Mouse (Mus musculus) kidney, embryonic 16.5 days (tissue): ENCODE results near the gene Ptpn11. TPM values are rescaled to one million over a fixed set of nuclear protein-coding genes. Genes with fewer than 3 reads are reported as not detected.
"Not testable (repeated sequence)": the region's sequence is repeated elsewhere in the genome, so short reads cannot be mapped to it uniquely, and the experiment has no call there.

Experiments
- ATAC-seq: fragments of 200-750 bp; cut with Nextera tagmentation; 2 replicates; pipeline ENCODE4 v1.8.0; 2017; ENCODE audit warnings: moderate TSS enrichment; ENCODE audit not compliant: low FRiP score, low TSS enrichment
- H3K27ac ChIP-seq: fragments of 300-500 bp; sonication (generic); 2 replicates; pipeline ENCODE4 v1.5.1; 2014; ENCODE audit warnings: low read length
- H3K27me3 ChIP-seq: fragments of 300-500 bp; sonication (generic); 2 replicates; pipeline ENCODE4 v1.6.1; 2014; ENCODE audit warnings: low read length, control low read depth, mixed read lengths; ENCODE audit not compliant: insufficient read depth
- H3K36me3 ChIP-seq: fragments of 300-500 bp; sonication (generic); 2 replicates; pipeline ENCODE4 v1.6.1; 2014; ENCODE audit warnings: low read length, control low read depth, mixed read lengths; ENCODE audit not compliant: insufficient read depth
- H3K4me1 ChIP-seq: fragments of 300-500 bp; sonication (generic); 2 replicates; pipeline ENCODE4 v1.6.1; 2014; ENCODE audit warnings: low read length, control low read depth, mixed read lengths; ENCODE audit not compliant: insufficient read depth
- H3K4me2 ChIP-seq: fragments of 300-500 bp; sonication (generic); replicated peaks from 2 replicates; pipeline ENCODE4 v1.6.1; 2014; ENCODE audit warnings: low read depth, low read length
- H3K4me3 ChIP-seq: fragments of 300-500 bp; sonication (generic); 2 replicates; pipeline ENCODE4 v1.5.1; 2014; ENCODE audit warnings: mild to moderate bottlenecking, low read length
- H3K9ac ChIP-seq: fragments of 300-500 bp; sonication (generic); replicated peaks from 2 replicates; pipeline ENCODE4 v1.6.1; 2014; ENCODE audit warnings: low read length
- H3K9me3 ChIP-seq: fragments of 300-500 bp; sonication (generic); 2 replicates; pipeline ENCODE4 v1.6.1; 2016; ENCODE audit warnings: low read length, control low read depth
- WGBS: fragments of 180-500 bp; shearing (Covaris S2); extraction: QIAGEN DNeasy Blood & Tissue Kit; methylation state at CpG from one replicate; pipeline ENCODE4 v1.1.7; 2014; 5-methylcytosine and 5-hydroxymethylcytosine counted together
- polyA plus RNA-seq: library from polyadenylated mRNA; unstranded; fragments of >200 nt; fragmentation: Nextera tagmentation; extraction: Ambion mirVana; gene quantifications from 2 replicates; pipeline ENCODE4 v1.2.1, GENCODE M21; 2015

Ptpn11 gene
- polyA plus RNA-seq, 1 experiment from 2014 or later = 17.0 TPM

GRCm38 (mm10) chr5:121205537-121206130 is 14.4 kb upstream of the Ptpn11 start:
- H3K27ac ChIP-seq, H3K27me3 ChIP-seq, ATAC-seq, H3K9me3 ChIP-seq: not testable (repeated sequence)
- H3K36me3 ChIP-seq = peaks cover 48% of the 10 kb centered on the region
- H3K4me2 ChIP-seq = peak overlapping the region; percentile 62
- peaks cover 17% of the 10 kb centered on the region for H3K4me1 ChIP-seq
- H3K4me3 ChIP-seq = peak overlapping the region; percentile 98
- WGBS = 72% methylated on average over 8 of the region's 10 CpGs
- peak overlapping the region; percentile 94 for H3K9ac ChIP-seq

GRCm38 (mm10) chr5:121204132-121205089 is 13.2 kb upstream of the Ptpn11 start, which contains the start of gene Rpl6:
Gene Rpl6, plus strand, starts transcription at chr5:121204481.
- H3K9ac ChIP-seq = peak within 1 kb of the TSS; percentile 94
- H3K4me1 ChIP-seq = peaks cover 17% of the 10 kb centered on the region
- H3K27me3 ChIP-seq = no peaks in the 10 kb centered on the region; the same call in 1 of the 2 replicates
- H3K4me3 ChIP-seq = peak within 1 kb of the TSS; percentile 98
- peak within 1 kb of the TSS; percentile 58 for H3K27ac ChIP-seq
- H3K36me3 ChIP-seq = peaks cover 38% of the 10 kb centered on the region
- no peaks in the 10 kb centered on the region for H3K9me3 ChIP-seq
- peak; percentile 91 for ATAC-seq
- H3K4me2 ChIP-seq = peak within 1 kb of the TSS; percentile 62
- 1% methylated on average over 52 of the region's 52 CpGs for WGBS

GRCm38 (mm10) chr5:121202467-121202866 is 11.3 kb upstream of the Ptpn11 start:
- Histone ChIP-seq H3K4me1 (peaks cover 17% of the 10 kb centered on the region), H3K4me3 (no peak overlapping the region), H3K9ac (no peak overlapping the region), H3K4me2 (no peak overlapping the region), H3K36me3 (peaks cover 19% of the 10 kb centered on the region), H3K27me3 (no peaks in the 10 kb centered on the region; the same call in 1 of the 2 replicates), H3K27ac (no peak overlapping the region), H3K9me3 (no peaks in the 10 kb centered on the region)
- no peak for ATAC-seq
- 86% methylated on average over 1 of the region's 1 CpGs for WGBS

- H3K4me1 ChIP-seq = peaks cover 14% of the 10 kb centered on the region
- no peaks in the 10 kb centered on the region; the same call in 1 of the 2 replicates for H3K27me3 ChIP-seq
- no peak overlapping the region for H3K27ac ChIP-seq
- H3K4me3 ChIP-seq = no peak overlapping the region
- H3K4me2 ChIP-seq = no peak overlapping the region
- H3K9me3 ChIP-seq = no peaks in the 10 kb centered on the region
- no peak for ATAC-seq
- H3K9ac ChIP-seq = no peak overlapping the region
- H3K36me3 ChIP-seq = peaks cover 12% of the 10 kb centered on the region
- WGBS = 45% methylated on average over 3 of the region's 3 CpGs
These were observed 10.5 kb upstream of the Ptpn11 start for GRCm38 (mm10) chr5:121201739-121202138.

- Histone ChIP-seq H3K27me3 (no peaks in the 10 kb centered on the region; the same call in 1 of the 2 replicates), H3K9me3 (no peaks in the 10 kb centered on the region), H3K9ac (no peak overlapping the region), H3K4me2 (no peak overlapping the region), H3K27ac (no peak overlapping the region), H3K4me3 (no peak overlapping the region), H3K4me1 (no peaks in the 10 kb centered on the region), H3K36me3 (no peaks in the 10 kb centered on the region)
- no peak for ATAC-seq
- 83% methylated on average over 5 of the region's 5 CpGs for WGBS
These were observed 7.2 kb upstream of the Ptpn11 start for GRCm38 (mm10) chr5:121198376-121198775.

GRCm38 (mm10) chr5:121197337-121197736 is 6.1 kb upstream of the Ptpn11 start:
- Histone ChIP-seq H3K9me3 (no peaks in the 10 kb centered on the region), H3K36me3 (no peaks in the 10 kb centered on the region), H3K27me3 (no peaks in the 10 kb centered on the region; the same call in 1 of the 2 replicates), H3K4me3 (no peak overlapping the region), H3K27ac (no peak overlapping the region), H3K4me1 (no peaks in the 10 kb centered on the region), H3K9ac (no peak overlapping the region), H3K4me2 (no peak overlapping the region)
- WGBS = 82% methylated on average over 2 of the region's 2 CpGs
- ATAC-seq = no peak

GRCm38 (mm10) chr5:121196764-121197163 is 5.6 kb upstream of the Ptpn11 start:
- H3K9me3 ChIP-seq = no peaks in the 10 kb centered on the region
- H3K9ac ChIP-seq = no peak overlapping the region
- no peak overlapping the region for H3K27ac ChIP-seq
- no peaks in the 10 kb centered on the region; the same call in 1 of the 2 replicates for H3K27me3 ChIP-seq
- ATAC-seq = no peak
- no peaks in the 10 kb centered on the region for H3K36me3 ChIP-seq
- no peak overlapping the region for H3K4me2 ChIP-seq
- no peaks in the 10 kb centered on the region for H3K4me1 ChIP-seq
- H3K4me3 ChIP-seq = no peak overlapping the region
- 27% methylated on average over 5 of the region's 5 CpGs for WGBS

- WGBS = 36% methylated on average over 1 of the region's 1 CpGs
- Histone ChIP-seq H3K4me1 (peaks cover 10% of the 10 kb centered on the region), H3K27me3 (no peaks in the 10 kb centered on the region), H3K36me3 (no peaks in the 10 kb centered on the region), H3K4me2 (no peak overlapping the region), H3K4me3 (no peak overlapping the region), H3K27ac (no peak overlapping the region), H3K9ac (no peak overlapping the region), H3K9me3 (no peaks in the 10 kb centered on the region)
- ATAC-seq = no peak
These were observed 3.0 kb upstream of the Ptpn11 start for GRCm38 (mm10) chr5:121194173-121194572.

GRCm38 (mm10) chr5:121191584-121191906 is 348 bp upstream of the Ptpn11 start:
- 8% methylated on average over 17 of the region's 17 CpGs for WGBS
- peak overlapping the region; percentile 87 for H3K4me3 ChIP-seq
- peaks cover 12% of the 10 kb centered on the region for H3K4me1 ChIP-seq
- peak overlapping the region; percentile 96 for H3K9ac ChIP-seq
- no peaks in the 10 kb centered on the region for H3K36me3 ChIP-seq
- no peaks in the 10 kb centered on the region for H3K9me3 ChIP-seq
- H3K27ac ChIP-seq = peak overlapping the region; percentile 71; the same call in 1 of the 2 replicates
- no peaks in the 10 kb centered on the region for H3K27me3 ChIP-seq
- H3K4me2 ChIP-seq = peak overlapping the region; percentile 61
- peak; percentile 33 for ATAC-seq
